Mouse (Mus musculus) embryonic stem cell, embryonic (primary cell): ENCODE data around the gene Tifa.

ENCODE experiments used
- CTCF ChIA-PET, 4 experiments: fragments of 300-600 bp in 2 of 4; fragments of 350-600 bp in 2 of 4; sonication (Branson Sonifier 250); formaldehyde crosslinking; loops; one replicate each; lab custom pipeline; 2022; ENCODE audit warnings: inconsistent platforms in 2 of 4; lab: Charles Lee
- POLR2A ChIA-PET, 4 experiments: fragments of 300-600 bp in 2 of 4; fragments of 350-600 bp in 2 of 4; sonication (Branson Sonifier 250); formaldehyde crosslinking; loops; one replicate each; lab custom pipeline; 2022; ENCODE audit warnings: antibody characterized with exemption in 4 of 4, inconsistent platforms in 1 of 4; lab: Charles Lee

The Tifa gene

GRCm38 (mm10) chr3:127789500-127790191 lies at the start of gene Tifa:
Gene Tifa (plus strand): TSS chr3:127789805.
- CTCF ChIA-PET = interaction anchor here (0.6 to 2.3 kb wide), 6 partner anchors 10 to 889 kb away, joined by 3 to 8 read pairs (median 4); partner anchors contain the start of genes Alpk1 (in 1 of the 4) and Neurog2 (in 1 of the 4)
- POLR2A ChIA-PET = interaction anchor here in 1 of 4 experiments (0.8 to 1.4 kb wide), 2 partner anchors 11 to 71 kb away, joined by 4 read pairs; no protein-coding TSS in a partner anchor

DNA sequence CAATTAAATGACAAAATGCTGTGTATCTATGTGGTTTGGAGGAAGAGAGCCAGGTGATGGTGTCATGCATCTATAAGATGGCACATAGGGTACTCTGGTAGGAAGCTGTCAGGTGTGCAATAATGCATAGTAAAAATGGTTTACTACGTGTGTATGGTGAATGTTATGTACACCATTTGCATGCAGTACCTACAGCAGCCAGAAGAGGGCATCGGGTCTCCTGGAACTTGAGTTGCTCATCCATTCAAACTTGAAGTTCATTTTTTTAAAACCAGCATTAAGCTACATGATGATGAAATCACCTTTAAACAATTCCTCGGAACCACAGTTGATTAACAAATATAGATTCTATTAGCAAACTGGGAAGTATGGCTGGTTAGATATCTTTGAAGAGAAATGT lies 48.1 kb upstream of the Tifa start:
- ChIA-PET POLR2A (no interaction called here), CTCF (interaction anchor here in 2 of 4 experiments (0.9 to 1.1 kb wide), 3 partner anchors 21 to 116 kb away, joined by 3 to 4 read pairs (median 3); no protein-coding TSS in a partner anchor)

DNA sequence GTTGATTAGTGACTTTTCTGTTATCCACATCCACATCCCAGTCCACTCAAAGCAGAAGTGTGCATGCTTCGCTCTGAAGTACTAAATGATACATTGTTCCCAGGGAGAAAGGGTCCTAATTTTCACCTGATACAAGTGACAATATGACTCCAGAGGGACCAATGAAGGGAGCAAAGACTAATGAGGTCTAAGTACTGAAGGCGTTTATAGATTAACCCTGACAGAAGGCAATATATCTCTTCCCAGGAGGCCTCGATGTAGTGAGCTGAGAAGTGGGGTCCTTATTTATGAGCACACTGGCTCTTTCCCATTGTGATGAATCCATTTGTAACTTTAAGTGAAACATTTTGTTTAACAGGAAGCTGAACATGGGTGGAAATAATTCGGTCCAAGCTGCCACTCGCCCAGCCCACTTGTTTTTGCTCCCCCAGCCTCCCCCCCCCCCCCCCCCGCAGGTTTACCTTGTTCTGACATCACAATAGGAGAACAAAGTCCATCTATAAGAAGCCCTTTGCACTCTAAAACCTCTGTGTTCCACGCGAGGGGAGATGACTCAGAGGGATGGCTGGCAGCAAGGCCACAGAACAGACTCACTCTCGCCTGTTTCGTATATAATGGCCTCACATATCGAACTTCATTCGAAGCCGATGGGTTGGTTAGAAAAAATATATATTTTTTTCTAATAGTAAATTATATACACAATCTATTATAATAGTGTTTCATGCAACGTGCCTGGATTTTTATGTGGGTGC lies 45.8 kb upstream of the Tifa start:
- ChIA-PET POLR2A (no interaction called here), CTCF (no interaction called here)

- CTCF ChIA-PET = interaction anchor here in 1 of 4 experiments (1.8 kb wide), 1 partner anchor 111 kb away, joined by 5 read pairs; no protein-coding TSS in a partner anchor
- POLR2A ChIA-PET = interaction anchor here in 1 of 4 experiments (0.7 kb wide), 1 partner anchor 14 kb away, joined by 3 read pairs; no protein-coding TSS in a partner anchor
Observed at GRCm38 (mm10) chr3:127745504-127745903, 44.1 kb upstream of the Tifa start.

- CTCF ChIA-PET = interaction anchor here in 1 of 4 experiments (1.8 kb wide), 1 partner anchor 112 kb away, joined by 5 read pairs; no protein-coding TSS in a partner anchor
Observed at GRCm38 (mm10) chr3:127745911-127746640, 43.5 kb upstream of the Tifa start.

GRCm38 (mm10) chr3:127748644-127749043 lies 41.0 kb upstream of the Tifa start:
- ChIA-PET CTCF (interaction anchor here in 1 of 4 experiments (0.7 to 1.1 kb wide), 2 partner anchors 14 to 296 kb away, joined by 3 read pairs; no protein-coding TSS in a partner anchor), POLR2A (no interaction called here)

More at GRCm38 (mm10) chr3:127745911-127746640, 43.5 kb upstream of the Tifa start:
- POLR2A ChIA-PET = interaction anchor here in 1 of 4 experiments (0.7 kb wide), 1 partner anchor 13 kb away, joined by 3 read pairs; no protein-coding TSS in a partner anchor

DNA sequence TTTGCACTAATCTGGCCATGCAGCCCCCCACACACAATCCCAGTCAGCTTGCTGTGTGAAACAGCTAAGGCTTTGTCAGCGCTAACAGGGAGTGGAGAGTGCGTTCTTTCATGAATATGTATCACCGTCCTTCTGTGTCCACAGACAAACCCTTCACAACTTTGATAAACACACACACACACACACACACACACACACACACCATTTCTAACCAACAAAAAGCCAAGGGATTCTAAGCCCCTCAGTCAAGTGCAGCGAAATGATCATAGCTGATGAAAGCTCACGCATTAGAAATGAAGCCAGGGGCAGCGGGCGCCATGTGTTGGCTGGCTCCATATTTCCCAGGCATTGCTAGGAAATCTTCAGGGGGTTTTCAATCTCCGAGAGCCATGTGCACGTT lies 40.3 kb upstream of the Tifa start:
- CTCF ChIA-PET = interaction anchor here in 2 of 4 experiments (0.6 to 1.3 kb wide), 3 partner anchors 14 to 1959 kb away, joined by 3 to 5 read pairs (median 3); no protein-coding TSS in a partner anchor
- POLR2A ChIA-PET = no interaction called here

GRCm38 (mm10) chr3:127749981-127750562 lies 39.5 kb upstream of the Tifa start:
- ChIA-PET POLR2A (no interaction called here), CTCF (interaction anchor here in 3 of 4 experiments (0.6 to 1.3 kb wide), 3 partner anchors 13 to 1958 kb away, joined by 3 to 5 read pairs (median 3); no protein-coding TSS in a partner anchor)

DNA sequence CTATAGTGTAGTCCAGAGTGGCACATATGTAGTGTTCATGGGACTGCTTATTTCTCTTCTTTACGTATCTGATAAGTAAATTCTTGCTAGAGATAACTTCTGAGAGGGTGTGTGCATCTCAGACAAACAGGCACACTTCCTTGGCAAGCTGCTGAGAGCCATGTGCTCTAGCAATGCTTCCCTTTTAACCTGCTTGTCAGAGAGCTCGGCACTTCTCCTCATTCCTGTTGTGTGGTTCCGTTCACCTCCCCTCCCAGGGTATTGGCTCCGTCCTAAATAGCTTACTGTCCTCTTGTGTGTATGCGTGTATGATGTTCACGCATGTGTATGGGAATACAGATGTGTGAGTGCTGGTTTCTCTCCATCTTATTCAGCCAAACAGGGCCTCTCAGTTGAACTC lies 33.1 kb upstream of the Tifa start:
- CTCF ChIA-PET = interaction anchor here in 2 of 4 experiments (0.9 to 2.6 kb wide), 3 partner anchors 122 to 131 kb away, joined by 3 to 9 read pairs (median 4); no protein-coding TSS in a partner anchor
- POLR2A ChIA-PET = no interaction called here

GRCm38 (mm10) chr3:127757886-127758301 lies 31.7 kb upstream of the Tifa start:
- ChIA-PET CTCF (interaction anchor here in 1 of 4 experiments (1.2 to 2.6 kb wide), 2 partner anchors 96 to 132 kb away, joined by 3 to 9 read pairs; no protein-coding TSS in a partner anchor), POLR2A (no interaction called here)

GRCm38 (mm10) chr3:127758806-127759205 lies 30.8 kb upstream of the Tifa start:
- ChIA-PET CTCF (interaction anchor here (0.6 to 2.0 kb wide), 17 partner anchors 21 to 595 kb away, joined by 3 to 16 read pairs (median 3); partner anchors contain the start of genes Alpk1 (in 2 of the 4) and Neurog2 (in 1 of the 4)), POLR2A (interaction anchor here in 1 of 4 experiments (0.6 kb wide), 1 partner anchor 344 kb away, joined by 3 read pairs; no protein-coding TSS in a partner anchor)

- POLR2A ChIA-PET = interaction anchor here in 2 of 4 experiments (0.6 to 0.7 kb wide), 3 partner anchors 9 to 106 kb away, joined by 3 read pairs; no protein-coding TSS in a partner anchor
Observed at GRCm38 (mm10) chr3:127759212-127759611, 30.4 kb upstream of the Tifa start.

DNA sequence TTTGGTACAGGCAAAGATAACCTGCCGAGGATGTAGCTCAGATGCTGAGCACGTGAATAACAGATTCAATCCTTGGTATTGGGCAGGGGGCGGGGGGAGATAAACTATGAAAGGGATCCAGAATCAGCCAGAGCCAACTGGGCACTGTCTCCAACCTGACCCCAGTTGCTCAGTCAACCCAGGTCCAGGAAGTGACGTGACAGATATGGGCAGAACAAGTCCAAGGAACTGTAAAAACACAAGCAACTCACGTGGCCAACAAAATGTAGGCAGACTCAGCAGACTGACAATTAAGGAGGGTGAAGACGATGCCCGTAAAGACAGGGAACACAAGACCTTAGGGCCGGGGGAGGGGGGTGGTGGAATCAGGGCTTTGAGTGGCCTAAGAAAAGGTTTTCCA lies 27.2 kb upstream of the Tifa start:
- POLR2A ChIA-PET = interaction anchor here in 2 of 4 experiments (0.6 to 1.7 kb wide), 3 partner anchors 128 to 334 kb away, joined by 3 to 4 read pairs (median 3); no protein-coding TSS in a partner anchor
- CTCF ChIA-PET = interaction anchor here (0.5 to 3.3 kb wide), 34 partner anchors 8 to 1823 kb away, joined by 3 to 27 read pairs (median 4); partner anchors contain the start of genes Alpk1 (in 2 of the 4), Neurog2 (in 2 of the 4) and Tifa (in 1 of the 4)

More at GRCm38 (mm10) chr3:127759212-127759611, 30.4 kb upstream of the Tifa start:
- CTCF ChIA-PET = interaction anchor here (0.6 to 2.0 kb wide), 21 partner anchors 21 to 1162 kb away, joined by 3 to 16 read pairs (median 3); partner anchors contain the start of genes Alpk1 (in 2 of the 4) and Neurog2 (in 1 of the 4)

GRCm38 (mm10) chr3:127763076-127763612 lies 26.5 kb upstream of the Tifa start:
- POLR2A ChIA-PET = interaction anchor here in 1 of 4 experiments (1.7 kb wide), 1 partner anchor 129 kb away, joined by 4 read pairs; no protein-coding TSS in a partner anchor
- CTCF ChIA-PET = interaction anchor here (0.6 to 3.3 kb wide), 35 partner anchors 8 to 1824 kb away, joined by 3 to 27 read pairs (median 4); partner anchors contain the start of genes Alpk1 (in 2 of the 4) and Neurog2 (in 2 of the 4)

DNA sequence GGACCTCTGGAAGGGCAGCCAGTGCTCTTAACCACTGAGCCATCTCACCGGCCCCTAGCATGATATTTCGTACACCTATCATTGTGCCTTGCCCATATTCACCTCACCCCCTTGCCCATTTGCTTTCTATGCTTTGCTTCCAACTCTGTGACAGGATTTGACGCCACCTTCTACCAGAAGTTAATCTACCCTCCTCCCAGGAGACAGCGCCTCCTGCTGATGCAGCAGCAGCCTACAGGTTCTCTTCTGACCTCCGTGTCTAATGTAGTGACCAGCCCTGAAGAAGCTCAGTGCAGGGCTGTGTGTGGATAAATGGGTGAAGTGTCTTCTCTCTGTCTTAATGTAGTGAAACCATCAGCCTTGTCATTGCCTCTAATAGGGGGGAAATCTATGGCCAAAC lies 25.1 kb upstream of the Tifa start:
- CTCF ChIA-PET = interaction anchor here in 3 of 4 experiments (0.6 to 3.3 kb wide), 13 partner anchors 10 to 442 kb away, joined by 3 to 27 read pairs (median 7); partner anchors contain the start of genes Alpk1 (in 2 of the 3) and Neurog2 (in 1 of the 3)
- POLR2A ChIA-PET = interaction anchor here in 1 of 4 experiments (0.6 to 1.0 kb wide), 4 partner anchors 16 to 139 kb away, joined by 3 to 7 read pairs (median 3); partner anchors contain the start of gene Alpk1

DNA sequence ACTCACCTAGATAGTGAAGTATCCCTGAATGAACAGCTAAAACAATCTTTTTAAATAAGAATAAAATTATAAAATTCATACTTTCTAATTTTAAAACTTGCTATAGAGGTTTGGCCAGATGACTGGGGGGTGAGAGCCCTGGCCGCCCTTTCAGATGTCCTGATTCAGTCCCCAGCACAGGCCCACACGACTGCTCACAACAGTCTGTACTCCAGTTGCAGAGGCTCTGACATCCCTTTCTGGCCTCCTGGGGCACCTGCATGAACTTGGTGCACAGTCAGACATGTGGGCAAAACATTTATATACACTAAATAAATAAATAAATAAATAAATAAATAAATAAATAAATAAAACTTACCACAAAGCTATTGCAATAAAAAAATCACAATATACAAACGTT lies 23.6 kb upstream of the Tifa start:
- ChIA-PET POLR2A (no interaction called here), CTCF (interaction anchor here in 1 of 4 experiments (1.6 to 3.3 kb wide), 3 partner anchors 14 to 443 kb away, joined by 10 to 15 read pairs (median 12); partner anchors contain the start of gene Alpk1)
